Mouse (Mus musculus) embryo, embryonic 10.5 days (tissue): ENCODE data around the gene Fkbp1a.

Source experiments
- DNase-seq: peaks from one replicate; pipeline ENCODE4 v3.0.0-alpha.2; 2015; ENCODE audit warnings: low spot score

Fkbp1a gene

GRCm38 (mm10) chr2:151542323-151543062 lies at the start of gene Fkbp1a:
Gene Fkbp1a (plus strand): TSS chr2:151542483.
- DNase-seq = peak; percentile 95

GRCm38 (mm10) chr2:151494035-151494803 lies 48.1 kb upstream of the Fkbp1a start, which contains the start of gene Nsfl1c:
Gene Nsfl1c (plus strand): TSS chr2:151494182.
- DNase-seq = peak; percentile 96

- no peak for DNase-seq
Observed at GRCm38 (mm10) chr2:151498358-151498757, 43.9 kb upstream of the Fkbp1a start.

GRCm38 (mm10) chr2:151500442-151501007 lies 41.8 kb upstream of the Fkbp1a start:
- DNase-seq = no peak

- peak; percentile 4 for DNase-seq
Observed at GRCm38 (mm10) chr2:151504226-151504625, 38.1 kb upstream of the Fkbp1a start.

- no peak for DNase-seq
Observed at GRCm38 (mm10) chr2:151512199-151512598, 30.1 kb upstream of the Fkbp1a start.

- peak; percentile 4 for DNase-seq
Observed at GRCm38 (mm10) chr2:151513525-151514285, 28.6 kb upstream of the Fkbp1a start.

- DNase-seq = no peak
Observed at GRCm38 (mm10) chr2:151519000-151519399, 23.3 kb upstream of the Fkbp1a start.

GRCm38 (mm10) chr2:151524324-151525041 lies 17.8 kb upstream of the Fkbp1a start:
- no peak for DNase-seq

GRCm38 (mm10) chr2:151525520-151525919 lies 16.8 kb upstream of the Fkbp1a start:
- DNase-seq = no peak

- no peak for DNase-seq
Observed at GRCm38 (mm10) chr2:151528066-151528465, 14.2 kb upstream of the Fkbp1a start.

GRCm38 (mm10) chr2:151529169-151529568 lies 13.1 kb upstream of the Fkbp1a start:
- DNase-seq = no peak

GRCm38 (mm10) chr2:151530378-151531230 lies 11.7 kb upstream of the Fkbp1a start:
- no peak for DNase-seq

GRCm38 (mm10) chr2:151533632-151534031 lies 8.7 kb upstream of the Fkbp1a start:
- no peak for DNase-seq

- DNase-seq = peak; percentile 52
Observed at GRCm38 (mm10) chr2:151535961-151536617, 6.2 kb upstream of the Fkbp1a start.

- no peak for DNase-seq
Observed at GRCm38 (mm10) chr2:151536618-151536974, 5.7 kb upstream of the Fkbp1a start.

- DNase-seq = no peak
Observed at GRCm38 (mm10) chr2:151538646-151539045, 3.6 kb upstream of the Fkbp1a start.

GRCm38 (mm10) chr2:151543063-151543895 lies 996 bp downstream of the Fkbp1a start:
- peak; percentile 85 for DNase-seq

GRCm38 (mm10) chr2:151544673-151545072 lies 2.4 kb downstream of the Fkbp1a start:
- no peak for DNase-seq
